12 mouse cellular contexts compared by ENCODE assay signal in the genomic region with DNA sequence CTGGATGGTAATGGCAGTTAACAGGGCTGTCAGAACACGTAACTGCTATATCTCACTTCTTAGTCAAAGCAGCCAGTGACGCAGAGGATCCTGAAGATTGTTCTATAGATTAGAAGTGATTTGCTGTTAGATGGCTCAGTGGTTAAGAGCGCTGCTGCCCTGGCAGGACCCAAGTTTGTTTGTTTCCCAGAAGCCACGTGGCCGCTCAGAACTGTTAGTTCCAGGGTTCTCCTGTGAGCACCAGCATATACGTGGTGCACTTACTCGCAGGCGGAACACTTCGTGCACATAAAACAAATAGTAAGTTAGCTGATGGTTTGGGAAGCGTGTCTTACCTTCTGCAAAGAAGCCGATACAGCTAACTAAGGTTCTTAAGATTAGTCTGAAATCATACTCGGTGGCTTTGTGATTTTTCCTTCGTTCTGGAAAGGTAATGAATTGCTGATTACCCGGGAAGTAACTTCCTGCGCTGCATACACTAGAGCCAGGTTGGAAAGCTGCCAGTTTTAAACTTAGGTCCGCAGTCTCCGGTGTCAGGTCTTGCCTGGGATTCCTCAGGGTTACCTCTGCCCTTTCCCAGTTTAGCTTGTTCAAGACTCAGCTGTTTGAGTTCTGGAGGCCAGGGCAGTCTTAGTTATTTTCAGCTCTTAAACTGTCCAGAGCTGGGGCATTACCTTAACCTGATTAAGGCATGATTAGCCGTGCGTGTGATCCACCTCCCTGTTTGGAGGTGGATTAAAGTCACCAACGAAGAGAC. TPM values are rescaled to one million over a fixed set of nuclear protein-coding genes. Genes with fewer than 3 reads are reported as not detected.
DNase-seq lines count a peak whose midpoint lies in the region; ATAC-seq and TF ChIP-seq lines count a peak whose summit lies in the region.
"Had no signal": no experiment of that assay in that cellular context is flagged by ENCODE, and none has a peak within 500 bp of the region (broad histone marks: within the 10 kb centered on the region; RNA-seq: fewer than 3 reads in every experiment).

No protein-coding gene starts in this region.

- peak overlapping the region; percentile 47 for H3K4me2 ChIP-seq in heart, embryonic 14.5 days (ENCODE audit: low read length)
- peak overlapping the region; percentile 25 for H3K4me2 ChIP-seq in heart, embryonic 16.5 days (ENCODE audit: low read depth, low read length)
- H3K4me2 ChIP-seq in midbrain, embryonic 16.5 days (ENCODE audit: low read length), result no peak overlapping the region

- no peak for TF ChIP-seq CTCF in heart, adult 2 months (IDR thresholded peaks at IDR 0.05)

- intact Hi-C loops in heart, adult 2 months (cut with DNase I), result no loop called here

- TF ChIP-seq POLR2A in heart, adult 2 months (IDR thresholded peaks at IDR 0.05; ENCODE audit: insufficient read depth, low read depth, low read length), result no peak

- peak overlapping the region; percentile 9; the same call in 1 of the 2 replicates for H3K9ac ChIP-seq in heart, embryonic 14.5 days (ENCODE audit: low read length)
- no peak overlapping the region for H3K9ac ChIP-seq in heart, adult 2 months (ENCODE audit: low read depth, low read length)
- H3K9ac ChIP-seq in ES-E14 (ENCODE audit: insufficient read depth, low read depth, low read length, poor library complexity, severe bottlenecking), result no peak overlapping the region
- H3K9ac ChIP-seq in heart, embryonic 16.5 days (ENCODE audit: low read length), result 0 out of 2 replicates have a peak overlapping the region, but pooled peaks have one; percentile 2
- no peak overlapping the region for H3K9ac ChIP-seq in midbrain, embryonic 16.5 days (ENCODE audit: low read depth, low read length)
- H3K9ac ChIP-seq: liver, embryonic 14.5 days had no signal

- H3K36me3 ChIP-seq in heart, embryonic 14.5 days (ENCODE audit: control insufficient read depth, insufficient read depth, low read length), result peaks cover 22% of the 10 kb centered on the region
- H3K36me3 ChIP-seq in heart, adult 2 months (ENCODE audit: control insufficient read depth, insufficient read depth, low read length), result no peaks in the 10 kb centered on the region
- H3K36me3 ChIP-seq in ES-E14 (ENCODE audit: control insufficient read depth, insufficient read depth, low read length, poor library complexity, severe bottlenecking), result peaks cover 14% of the 10 kb centered on the region
- H3K36me3 ChIP-seq in heart, embryonic 16.5 days (ENCODE audit: control insufficient read depth, insufficient read depth), result peaks cover 15% of the 10 kb centered on the region
- H3K36me3 ChIP-seq in midbrain, embryonic 16.5 days (ENCODE audit: control insufficient read depth, insufficient read depth, low read length), result peaks cover 14% of the 10 kb centered on the region

- no peaks in the 10 kb centered on the region for H3K9me3 ChIP-seq in heart, embryonic 14.5 days (ENCODE audit: control insufficient read depth, low read length)
- no peaks in the 10 kb centered on the region for H3K9me3 ChIP-seq in ES-E14 (ENCODE audit: control insufficient read depth, insufficient read depth, low read depth, low read length)
- no peaks in the 10 kb centered on the region for H3K9me3 ChIP-seq in heart, embryonic 16.5 days (replicated peaks; ENCODE audit: control insufficient read depth, low read length)
- H3K9me3 ChIP-seq in midbrain, embryonic 16.5 days (replicated peaks; ENCODE audit: control insufficient read depth, low read length, poor library complexity, severe bottlenecking), result no peaks in the 10 kb centered on the region

- ATAC-seq in heart, embryonic 14.5 days (ENCODE audit: insufficient number of reproducible peaks, insufficient read depth, low FRiP score, low read depth), result peak; percentile 11; the same call in 1 of the 2 replicates
- ATAC-seq in heart, embryonic 16.5 days (replicated peaks; ENCODE audit: extremely low read depth, insufficient read depth, low FRiP score), result no peak
- no peak for ATAC-seq in midbrain, embryonic 16.5 days
- ATAC-seq: inflammation-experienced regulatory T-cells, adult 6 months had no signal

- H3K4me3 ChIP-seq in heart, embryonic 14.5 days (ENCODE audit: control insufficient read depth in 1 of 2, insufficient read depth in 1 of 2, low read depth in 1 of 2, low read length in 2 of 2), result no peak overlapping the region
- H3K4me3 ChIP-seq in heart, adult 2 months, result no peak overlapping the region
- H3K4me3 ChIP-seq in ES-E14 (ENCODE audit: insufficient read depth in 1 of 2, low read depth in 1 of 2, low read length in 2 of 2, poor library complexity in 1 of 2, severe bottlenecking in 1 of 2), result no peak overlapping the region
- H3K4me3 ChIP-seq in heart, embryonic 16.5 days (ENCODE audit: low read length), result no peak overlapping the region
- H3K4me3 ChIP-seq in midbrain, embryonic 16.5 days (ENCODE audit: low read depth, low read length), result no peak overlapping the region
- H3K4me3 ChIP-seq: left cerebral cortex, adult 2 months had no signal

- no peak for DNase-seq in heart, adult 2 months
- no peak for DNase-seq in ES-E14 (ENCODE audit: low read depth, low spot score)
- DNase-seq in kidney, postnatal 25 days, result peak; percentile 56 to 76
- DNase-seq in urinary bladder, adult 2 months (ENCODE audit: low spot score), result no peak
- DNase-seq: cerebellum, postnatal 25 days had no signal

- no peaks in the 10 kb centered on the region for H3K27me3 ChIP-seq in heart, embryonic 14.5 days (ENCODE audit: control insufficient read depth, insufficient read depth, low read length)
- no peaks in the 10 kb centered on the region for H3K27me3 ChIP-seq in heart, adult 2 months (ENCODE audit: control insufficient read depth, insufficient read depth, low read length)
- H3K27me3 ChIP-seq in heart, embryonic 16.5 days (ENCODE audit: control insufficient read depth, insufficient read depth, low read length), result no peaks in the 10 kb centered on the region
- no peaks in the 10 kb centered on the region for H3K27me3 ChIP-seq in midbrain, embryonic 16.5 days (ENCODE audit: control insufficient read depth, insufficient read depth, low read depth, low read length)
- H3K27me3 ChIP-seq: CH12.LX had no signal

- H3K79me2 ChIP-seq in heart, adult 2 months (replicated peaks; ENCODE audit: control insufficient read depth, insufficient read depth, low read length), result no peaks in the 10 kb centered on the region

- peaks cover 24 to 33% of the 10 kb centered on the region in 2 experiments for H3K4me1 ChIP-seq in heart, embryonic 14.5 days (ENCODE audit: control insufficient read depth in 2 of 2, insufficient read depth in 2 of 2, low read length in 2 of 2)
- peaks cover 8% of the 10 kb centered on the region for H3K4me1 ChIP-seq in heart, adult 2 months (ENCODE audit: control insufficient read depth, insufficient read depth, low read length)
- H3K4me1 ChIP-seq in ES-E14 (ENCODE audit: control insufficient read depth in 2 of 2, insufficient read depth in 2 of 2, low read length in 2 of 2, poor library complexity in 1 of 2), result peaks cover 2% of the 10 kb centered on the region in 2 experiments; a peak in 2 of 4 replicates
- H3K4me1 ChIP-seq in heart, embryonic 16.5 days (ENCODE audit: control insufficient read depth, insufficient read depth, low read length), result peaks cover 17% of the 10 kb centered on the region
- H3K4me1 ChIP-seq in midbrain, embryonic 16.5 days (ENCODE audit: control insufficient read depth, insufficient read depth, low read length), result no peaks in the 10 kb centered on the region

- in situ Hi-C loops in ES-E14 (cut with MboI; ENCODE audit: low sequenced_read_pairs in 2 of 2, unreplicated experiment in 2 of 2), result no loop called here

- no peak for TF ChIP-seq EP300 in heart, adult 2 months (IDR thresholded peaks at IDR 0.05; ENCODE audit: insufficient read depth, low read depth, low read length)

- peak overlapping the region; percentile 20 to 47; a peak in 3 of 4 replicates for H3K27ac ChIP-seq in heart, embryonic 14.5 days (replicated peaks in 1 of 2; ENCODE audit: control insufficient read depth in 1 of 2, insufficient read depth in 1 of 2, low read depth in 2 of 2, low read length in 2 of 2)
- no peak overlapping the region for H3K27ac ChIP-seq in heart, adult 2 months
- H3K27ac ChIP-seq in ES-E14 (ENCODE audit: insufficient read depth, low read depth, low read length, poor library complexity, severe bottlenecking), result no peak overlapping the region
- H3K27ac ChIP-seq in heart, embryonic 16.5 days (ENCODE audit: low read length), result no peak overlapping the region
- H3K27ac ChIP-seq in midbrain, embryonic 16.5 days (ENCODE audit: low read length), result no peak overlapping the region
- H3K27ac ChIP-seq: left cerebral cortex, adult 2 months; liver, embryonic 14.5 days had no signal

- WGBS in heart, embryonic 14.5 days, result 44% methylated on average over 20 of the region's 20 CpGs
- whole genome bisulfite sequencing in heart, adult 2 months, result 29% methylated on average over 20 of the region's 20 CpGs
- 43% methylated on average over 20 of the region's 20 CpGs for WGBS in heart, embryonic 16.5 days
- 81% methylated on average over 20 of the region's 20 CpGs for WGBS in midbrain, embryonic 16.5 days

RNA-seq across cellular contexts. Expression of gene Ldha, which starts 14.1 kb away (rescaled TPM):
- polyA plus RNA-seq in heart, embryonic 14.5 days (2014; fragmentation: Nextera tagmentation; extraction: Ambion mirVana), result 3,024 and 3,145 TPM in 2 replicates
- total RNA-seq in heart, adult 2 months (2021), result 100 to 1,000 TPM; 738 to 741 TPM
- 674 and 1,134 TPM in 2 replicates for polyA plus RNA-seq in heart, adult 2 months (2012; rRNA removed)
- 621 and 827 TPM in 2 replicates for total RNA-seq in ES-E14 (2012; rRNA removed)
- 3,218 and 3,386 TPM in 2 replicates for polyA plus RNA-seq in heart, embryonic 16.5 days (2015; fragmentation: Nextera tagmentation; extraction: Ambion mirVana)
- 354 and 368 TPM in 2 replicates for polyA plus RNA-seq in urinary bladder, adult 2 months (2012; rRNA removed)
- 596 and 701 TPM in 2 replicates for polyA plus RNA-seq in midbrain, embryonic 16.5 days (2015; fragmentation: Nextera tagmentation; extraction: Ambion mirVana)

RNA-seq across cellular contexts. Expression of gene Gtf2h1, which starts 31.3 kb away (rescaled TPM):
- polyA plus RNA-seq in heart, embryonic 14.5 days (2014; fragmentation: Nextera tagmentation; extraction: Ambion mirVana), result 27.9 and 29.8 TPM in 2 replicates
- total RNA-seq in heart, adult 2 months (2021), result 10 to 100 TPM; 15.7 to 17.2 TPM
- polyA plus RNA-seq in heart, adult 2 months (2012; rRNA removed), result 4.8 and 8.9 TPM in 2 replicates
- total RNA-seq in ES-E14 (2012; rRNA removed), result 57.5 and 71.7 TPM in 2 replicates
- 32.2 and 33.3 TPM in 2 replicates for polyA plus RNA-seq in heart, embryonic 16.5 days (2015; fragmentation: Nextera tagmentation; extraction: Ambion mirVana)
- 27.8 and 30.3 TPM in 2 replicates for polyA plus RNA-seq in urinary bladder, adult 2 months (2012; rRNA removed)
- polyA plus RNA-seq in midbrain, embryonic 16.5 days (2015; fragmentation: Nextera tagmentation; extraction: Ambion mirVana), result 40.9 and 46.8 TPM in 2 replicates

RNA-seq across cellular contexts. Expression of gene Hps5, which starts 31.4 kb away (rescaled TPM):
- polyA plus RNA-seq in heart, embryonic 14.5 days (2014; fragmentation: Nextera tagmentation; extraction: Ambion mirVana), result 10.0 and 11.3 TPM in 2 replicates
- 1 to 10 TPM; 7.5 to 9.2 TPM for total RNA-seq in heart, adult 2 months (2021)
- polyA plus RNA-seq in heart, adult 2 months (2012; rRNA removed), result 5.2 and 8.4 TPM in 2 replicates
- 17.4 and 18.0 TPM in 2 replicates for total RNA-seq in ES-E14 (2012; rRNA removed)
- 10.4 and 13.0 TPM in 2 replicates for polyA plus RNA-seq in heart, embryonic 16.5 days (2015; fragmentation: Nextera tagmentation; extraction: Ambion mirVana)
- 22.3 and 23.1 TPM in 2 replicates for polyA plus RNA-seq in urinary bladder, adult 2 months (2012; rRNA removed)
- polyA plus RNA-seq in midbrain, embryonic 16.5 days (2015; fragmentation: Nextera tagmentation; extraction: Ambion mirVana), result 11.1 and 14.0 TPM in 2 replicates

RNA-seq across cellular contexts. Expression of gene Ldhc, which starts 33.8 kb away (rescaled TPM):
- polyA plus RNA-seq in heart, embryonic 14.5 days (2014; fragmentation: Nextera tagmentation; extraction: Ambion mirVana), result not detected in 2 replicates
- not detected for total RNA-seq in heart, adult 2 months (2021)
- 1.1 and 2.3 TPM in 2 replicates for polyA plus RNA-seq in heart, adult 2 months (2012; rRNA removed)
- 3.4 and 3.9 TPM in 2 replicates for total RNA-seq in ES-E14 (2012; rRNA removed)
- not detected in 2 replicates for polyA plus RNA-seq in heart, embryonic 16.5 days (2015; fragmentation: Nextera tagmentation; extraction: Ambion mirVana)
- polyA plus RNA-seq in urinary bladder, adult 2 months (2012; rRNA removed), result not detected in 2 replicates
- polyA plus RNA-seq in midbrain, embryonic 16.5 days (2015; fragmentation: Nextera tagmentation; extraction: Ambion mirVana), result 0.33 and 0.46 TPM in 2 replicates
- total RNA-seq: CH12.LX; left cerebral cortex, adult 2 months had no signal
- polyA plus RNA-seq: inflammation-experienced regulatory T-cells, adult 6 months had no signal

Comparison
In these comparisons a context has a peak if more than half of its experiments do, and no peak if none do; other contexts are left out.
1. H3K27ac ChIP-seq: peak in heart, embryonic 14.5 days (2 of 2); none in heart, adult 2 months (single experiment), ES-E14 (single experiment), heart, embryonic 16.5 days (single experiment) and midbrain, embryonic 16.5 days (single experiment).
2. H3K9ac ChIP-seq: peak in heart, embryonic 14.5 days (single experiment) and heart, embryonic 16.5 days (single experiment); none in heart, adult 2 months (single experiment), ES-E14 (single experiment) and midbrain, embryonic 16.5 days (single experiment).
3. DNase-seq: peak in kidney, postnatal 25 days (2 of 2); none in heart, adult 2 months (0 of 2), ES-E14 (single experiment) and urinary bladder, adult 2 months (single experiment).